Mouse (Mus musculus) small intestine, adult 2 months (tissue): ENCODE measurements around the gene Ap2a1. TPM values are rescaled to one million over a fixed set of nuclear protein-coding genes. Genes with fewer than 3 reads are reported as not detected.

Experiments
- H3K27ac ChIP-seq: fragments of 200-500 bp; 2 replicates; pipeline ENCODE4 v1.5.1; 2012; ENCODE audit warnings: low read depth, low read length, control low read depth, inconsistent platforms; ENCODE audit not compliant: insufficient read depth
- H3K27me3 ChIP-seq: fragments of 200-500 bp; 2 replicates; pipeline ENCODE4 v1.6.1; 2012; ENCODE audit warnings: mild to moderate bottlenecking, moderate library complexity, low read length, inconsistent platforms; ENCODE audit not compliant: control insufficient read depth, insufficient read depth
- H3K36me3 ChIP-seq: fragments of 200-500 bp; 2 replicates; pipeline ENCODE4 v1.6.1; 2012; ENCODE audit warnings: mild to moderate bottlenecking, low read length, control low read depth, inconsistent platforms; ENCODE audit not compliant: control insufficient read depth, insufficient read depth
- H3K4me1 ChIP-seq: fragments of 200-500 bp; 2 replicates; pipeline ENCODE4 v1.6.1; 2012; ENCODE audit warnings: low read length, inconsistent platforms, mixed read lengths; ENCODE audit not compliant: control insufficient read depth, insufficient read depth, insufficient read length
- H3K4me3 ChIP-seq: fragments of 200-500 bp; 2 replicates; pipeline ENCODE4 v1.5.1; 2012; ENCODE audit warnings: low read depth, mild to moderate bottlenecking, control low read depth, inconsistent platforms, low read length, moderate library complexity
- CTCF ChIP-seq: fragments of 200-500 bp; IDR thresholded peaks from 2 replicates; pipeline ENCODE4 v1.5.1; 2012; ENCODE audit warnings: low read depth, mild to moderate bottlenecking, control low read depth, inconsistent platforms, low read length, moderate library complexity, mixed read lengths; ENCODE audit not compliant: insufficient replicate concordance, insufficient read length; ENCODE audit errors: extremely low read depth
- POLR2A ChIP-seq: fragments of 200-500 bp; IDR thresholded peaks from 2 replicates; pipeline ENCODE4 v1.6.1; 2012; ENCODE audit warnings: low read depth, mild to moderate bottlenecking, control low read depth, inconsistent platforms, low read length, moderate library complexity
- WGBS: fragments of 180-500 bp; shearing (Covaris S2); methylation state at CpG from one replicate; pipeline ENCODE4 v1.1.7; 2018; 5-methylcytosine and 5-hydroxymethylcytosine counted together
- polyA plus RNA-seq: library from polyadenylated mRNA; depleted of rRNA; stranded (reverse); fragments of >200 nt; gene quantifications from 2 replicates; pipeline ENCODE4 v1.2.3, GENCODE M21; 2012

Ap2a1 gene
- polyA plus RNA-seq, 1 experiment: 85.2 TPM

DNA sequence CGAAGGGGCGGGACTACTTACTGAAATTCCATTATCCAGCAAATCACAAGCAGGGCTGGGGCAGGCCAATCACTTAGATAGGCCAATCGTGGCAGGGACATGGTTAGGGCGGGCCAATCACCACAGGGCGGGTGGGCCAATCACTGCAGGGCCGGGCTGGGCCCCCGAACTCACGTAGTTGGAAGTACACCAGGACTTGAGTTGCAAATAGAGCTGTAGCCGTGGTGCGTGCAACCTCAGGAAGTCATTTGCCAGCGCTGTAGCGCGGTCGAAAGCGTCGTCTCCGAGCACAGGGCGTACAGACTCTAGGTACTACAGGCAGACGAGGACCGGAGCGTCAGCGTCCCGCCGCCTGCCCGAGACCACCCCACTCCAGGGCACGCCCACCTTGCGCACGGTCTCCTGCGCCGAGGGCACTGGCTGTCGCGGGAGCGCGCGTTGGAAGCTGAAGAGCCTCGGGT is 41.0 kb upstream of the Ap2a1 start:
- H3K4me3 ChIP-seq: peak overlapping the region; percentile 80
- WGBS: 1% methylated on average over 36 of the region's 36 CpGs
- peak overlapping the region; percentile 24; the same call in 1 of the 2 replicates for H3K27ac ChIP-seq
- TF ChIP-seq CTCF (no peak), POLR2A (peak; percentile 38; the same call in 1 of the 2 replicates)
- peaks cover 5% of the 10 kb centered on the region for H3K4me1 ChIP-seq
- no peaks in the 10 kb centered on the region for H3K27me3 ChIP-seq
- H3K36me3 ChIP-seq: no peaks in the 10 kb centered on the region

DNA sequence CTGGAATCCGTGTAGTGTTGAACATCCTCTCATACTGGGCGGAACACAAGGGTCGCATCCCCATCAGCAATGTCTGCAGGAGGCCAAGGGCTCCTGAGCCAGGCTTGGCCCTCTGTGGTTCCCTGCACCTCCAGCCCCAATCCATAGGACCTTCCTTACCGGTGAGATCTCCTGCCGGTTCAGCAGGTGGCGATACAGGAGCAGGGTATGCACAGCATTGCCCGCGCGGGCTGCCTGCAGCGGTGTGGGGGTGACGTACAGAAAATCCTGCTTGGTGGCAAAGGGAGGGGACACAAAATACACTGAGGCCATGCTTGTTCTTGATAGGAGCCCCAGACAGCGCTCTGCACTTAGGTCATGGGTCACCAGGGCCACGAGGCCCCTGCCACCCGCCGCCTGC is 37.3 kb upstream of the Ap2a1 start:
- 50% methylated on average over 15 of the region's 15 CpGs for WGBS
- Histone ChIP-seq H3K36me3 (no peaks in the 10 kb centered on the region), H3K27ac (no peak overlapping the region), H3K27me3 (no peaks in the 10 kb centered on the region), H3K4me3 (no peak overlapping the region), H3K4me1 (peaks cover 13% of the 10 kb centered on the region)
- TF ChIP-seq CTCF (no peak), POLR2A (no peak)

- TF ChIP-seq CTCF (no peak), POLR2A (no peak)
- Histone ChIP-seq H3K27ac (no peak overlapping the region), H3K4me3 (no peak overlapping the region), H3K27me3 (no peaks in the 10 kb centered on the region), H3K36me3 (no peaks in the 10 kb centered on the region), H3K4me1 (peaks cover 13% of the 10 kb centered on the region)
- WGBS: 57% methylated on average over 7 of the region's 7 CpGs
These were observed 36.7 kb upstream of the Ap2a1 start for GRCm38 (mm10) chr7:44965975-44966374.

- peaks cover 8% of the 10 kb centered on the region for H3K4me1 ChIP-seq
- no peaks in the 10 kb centered on the region for H3K36me3 ChIP-seq
- H3K4me3 ChIP-seq: no peak overlapping the region
- TF ChIP-seq POLR2A (no peak), CTCF (no peak)
- H3K27me3 ChIP-seq: no peaks in the 10 kb centered on the region
- no peak overlapping the region for H3K27ac ChIP-seq
- 96% methylated on average over 13 of the region's 13 CpGs for WGBS
These were observed 35.7 kb upstream of the Ap2a1 start for GRCm38 (mm10) chr7:44964990-44965389.

GRCm38 (mm10) chr7:44962831-44963230 is 33.5 kb upstream of the Ap2a1 start:
- no peak overlapping the region for H3K4me3 ChIP-seq
- TF ChIP-seq CTCF (no peak), POLR2A (no peak)
- H3K4me1 ChIP-seq: peaks cover 8% of the 10 kb centered on the region
- H3K27me3 ChIP-seq: no peaks in the 10 kb centered on the region
- H3K27ac ChIP-seq: no peak overlapping the region
- no peaks in the 10 kb centered on the region for H3K36me3 ChIP-seq
- 65% methylated on average over 5 of the region's 5 CpGs for WGBS

- no peak for TF ChIP-seq POLR2A
- TF ChIP-seq CTCF: no peak
- Histone ChIP-seq H3K27me3 (no peaks in the 10 kb centered on the region), H3K36me3 (no peaks in the 10 kb centered on the region), H3K4me3 (no peak overlapping the region), H3K4me1 (peaks cover 8% of the 10 kb centered on the region), H3K27ac (no peak overlapping the region)
- 33% methylated on average over 8 of the region's 8 CpGs for WGBS
These were observed 33.0 kb upstream of the Ap2a1 start for GRCm38 (mm10) chr7:44962337-44962736.

DNA sequence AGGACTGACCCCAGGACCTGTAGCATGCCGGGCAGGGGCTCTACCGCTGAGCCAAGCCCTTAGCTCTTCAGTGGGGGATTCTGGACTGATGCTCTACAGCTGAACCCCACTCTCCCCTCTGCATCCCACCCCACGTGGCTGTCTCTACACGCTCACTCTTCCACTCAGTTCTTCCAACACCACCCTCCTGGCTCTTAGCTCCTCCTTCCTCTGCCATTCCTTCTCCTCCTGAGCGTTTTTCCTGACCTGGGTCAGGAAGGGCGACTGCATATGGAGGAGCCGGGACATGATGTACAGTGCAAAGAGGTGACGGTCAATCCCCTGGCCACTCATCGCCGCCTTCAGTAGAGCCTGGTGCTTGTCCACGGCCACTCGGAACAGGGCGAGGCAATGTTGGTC is 31.2 kb upstream of the Ap2a1 start:
- H3K4me1 ChIP-seq: peaks cover 8% of the 10 kb centered on the region
- H3K36me3 ChIP-seq: no peaks in the 10 kb centered on the region
- WGBS: 84% methylated on average over 13 of the region's 13 CpGs
- H3K27me3 ChIP-seq: no peaks in the 10 kb centered on the region
- H3K4me3 ChIP-seq: no peak overlapping the region
- no peak overlapping the region for H3K27ac ChIP-seq
- no peak for TF ChIP-seq CTCF
- TF ChIP-seq POLR2A: no peak
